Mouse (Mus musculus): ENCODE data around the gene Ggta1.

Ggta1 gene

DNA sequence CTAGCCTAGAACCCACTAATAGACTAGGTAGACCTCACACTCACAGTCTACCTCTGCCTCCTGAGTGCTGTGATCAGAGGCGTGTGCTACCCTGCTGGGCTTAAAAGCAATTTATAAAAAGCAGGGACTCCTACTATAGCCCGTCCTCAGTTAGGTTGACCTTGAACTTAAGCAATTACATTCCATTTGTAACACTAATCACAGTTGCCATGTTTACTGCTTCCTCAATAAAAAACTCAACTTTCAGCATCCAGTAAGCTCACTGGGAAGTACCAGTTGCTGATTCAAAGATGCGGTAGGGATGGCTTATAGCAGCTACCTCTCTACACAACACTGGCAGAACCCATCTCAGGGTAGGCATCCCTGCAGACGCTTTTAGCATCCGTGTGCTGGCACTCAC is 19.7 kb downstream of the Ggta1 start:
- in situ Hi-C loops (cut with MboI, MseI), result no loop called here

DNA sequence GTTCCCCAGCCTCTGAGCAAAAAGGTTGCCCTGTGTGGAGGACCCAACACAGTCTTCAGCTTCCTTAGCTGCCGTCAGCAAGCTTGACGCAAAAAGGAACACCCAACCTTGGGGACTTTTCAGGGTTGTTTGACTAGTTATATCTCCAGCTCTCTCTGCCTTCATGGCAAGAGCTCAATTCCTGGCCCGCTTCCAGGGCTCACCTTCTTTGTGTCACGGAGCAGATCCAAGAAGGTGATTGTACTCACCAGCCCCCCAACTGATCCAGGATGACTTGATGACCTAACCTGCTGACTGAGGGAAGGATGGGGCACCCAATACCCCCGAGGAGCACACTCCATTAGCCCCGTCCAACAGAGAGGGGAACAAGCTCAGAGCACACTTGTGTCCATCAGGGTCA is 21.0 kb downstream of the Ggta1 start:
- in situ Hi-C loops (cut with MboI, MseI), result no loop called here

DNA sequence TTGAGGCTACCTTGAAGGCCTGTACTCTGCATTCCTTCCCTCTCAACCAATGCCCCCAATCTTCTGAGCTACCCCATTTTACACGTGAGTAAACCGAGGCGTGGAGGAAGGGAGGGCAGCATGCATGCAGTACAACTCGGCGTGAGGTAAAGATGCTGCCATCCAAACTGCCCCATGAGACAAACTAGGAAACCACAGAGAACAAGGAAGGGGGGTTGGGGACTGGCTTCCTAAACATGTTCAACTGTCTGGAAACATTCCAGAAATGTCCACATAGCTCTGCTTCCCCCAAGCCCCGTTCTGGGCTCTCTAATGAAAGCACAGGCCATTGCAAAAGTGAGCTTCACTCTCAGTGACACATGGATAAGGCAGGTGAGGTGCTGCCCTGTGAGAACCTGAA is 21.6 kb downstream of the Ggta1 start:
- in situ Hi-C loops (cut with MboI, MseI), result no loop called here

DNA sequence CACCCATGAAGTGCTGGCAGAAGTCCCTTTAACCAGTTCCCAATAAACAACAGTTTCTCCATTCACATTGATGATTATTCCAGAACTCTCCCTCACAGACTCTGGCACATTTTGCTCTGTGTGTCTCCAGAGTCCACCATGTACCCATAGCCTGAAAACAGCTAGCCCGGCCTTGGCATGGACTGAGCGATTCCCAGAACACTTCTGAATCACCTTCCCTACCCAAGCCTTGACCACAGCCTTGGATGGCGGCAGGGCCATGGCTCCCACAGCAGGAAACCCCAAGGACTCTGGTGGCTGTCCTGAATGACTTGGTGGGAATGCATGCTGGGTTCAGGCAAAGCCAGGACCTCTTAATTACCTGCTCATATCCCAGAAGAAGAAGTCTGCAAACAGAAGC is 22.6 kb downstream of the Ggta1 start:
- in situ Hi-C loops (cut with MboI, MseI), result no loop called here

DNA sequence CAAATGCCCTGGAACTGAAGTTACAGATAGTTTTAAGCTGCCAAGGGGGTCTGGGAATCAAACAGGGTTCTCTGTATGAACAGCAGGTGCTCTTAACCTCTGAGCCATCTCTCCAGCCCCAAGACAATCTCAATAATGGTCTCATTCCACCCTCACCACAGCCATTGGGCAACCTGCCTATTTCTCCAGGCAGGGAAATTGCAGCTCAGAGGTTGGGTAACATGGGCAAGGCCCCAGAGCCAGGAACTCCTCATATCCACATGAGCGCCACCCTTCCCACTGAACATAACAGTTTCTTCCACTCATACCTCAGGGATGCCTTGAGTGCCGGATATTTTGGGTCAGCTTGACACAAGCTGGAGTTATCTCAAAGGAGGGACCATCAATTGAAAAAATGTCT is 25.2 kb downstream of the Ggta1 start:
- in situ Hi-C loops (cut with MboI, MseI), result no loop called here

DNA sequence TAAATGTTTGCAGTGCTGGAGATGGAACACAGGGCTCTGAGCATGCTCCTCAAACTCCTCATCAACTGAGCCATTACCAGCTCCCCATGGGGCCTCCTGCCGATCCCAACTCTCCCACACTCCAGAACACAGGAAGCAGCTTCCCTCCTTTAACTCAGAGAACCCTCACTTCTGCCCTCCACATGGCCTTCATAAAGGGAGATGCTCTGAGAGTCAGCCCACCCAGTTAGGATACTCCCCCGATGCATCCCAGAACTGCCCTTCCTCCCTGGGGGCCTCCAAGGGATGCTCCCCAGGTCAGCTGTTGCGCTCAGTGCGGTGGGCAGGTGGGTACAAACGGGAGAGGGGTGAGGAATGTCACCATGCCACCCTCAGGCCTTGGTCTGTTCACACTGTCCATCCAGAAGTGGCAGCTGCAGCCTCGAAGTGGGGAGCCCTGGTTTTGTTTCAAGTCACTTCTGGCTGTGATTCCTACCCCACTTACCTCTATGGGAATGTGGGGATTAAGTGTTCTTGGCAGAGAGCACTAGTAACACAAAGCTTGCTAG is 28.4 kb downstream of the Ggta1 start:
- in situ Hi-C loops (cut with MboI, MseI), result no loop called here

DNA sequence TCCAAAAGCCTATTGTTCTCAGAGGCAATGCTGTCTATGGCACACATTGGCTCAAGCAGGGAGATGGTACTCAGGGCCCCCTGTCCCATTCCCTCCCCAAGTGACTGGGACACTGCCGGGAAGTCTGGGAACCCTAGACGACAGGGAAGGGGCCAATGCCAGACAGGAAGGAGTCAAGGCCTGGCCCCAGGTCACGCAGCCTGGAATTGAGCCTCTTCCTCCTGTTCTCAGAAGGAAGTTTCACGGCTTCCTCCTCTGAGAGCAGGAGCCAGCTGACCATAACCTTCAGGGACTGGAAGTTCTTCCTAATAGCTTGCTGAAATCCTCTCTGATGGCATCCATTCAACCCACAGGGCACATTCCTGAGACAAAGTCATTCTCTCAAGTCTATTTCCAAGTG is 29.6 kb downstream of the Ggta1 start:
- in situ Hi-C loops (cut with MboI, MseI), result no loop called here

DNA sequence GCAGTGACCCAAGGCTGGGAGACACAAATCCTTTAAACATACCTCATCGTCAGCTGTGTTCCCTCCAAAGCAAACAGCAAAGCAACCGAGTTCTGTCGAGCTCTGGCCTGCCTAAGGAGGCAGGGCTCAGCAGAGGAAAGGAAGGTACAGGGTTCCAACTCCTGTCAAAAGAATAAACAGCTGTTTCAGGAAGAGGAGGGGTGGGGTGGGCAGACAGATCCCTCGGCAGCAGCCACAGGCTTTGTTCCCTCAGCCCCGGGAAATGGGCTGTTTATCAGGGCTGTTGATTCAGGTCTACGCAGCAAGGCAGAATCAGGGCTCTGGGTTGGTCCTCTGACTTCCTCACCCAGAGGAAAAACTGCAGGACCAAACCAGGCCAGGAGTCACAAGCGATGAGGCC is 30.6 kb downstream of the Ggta1 start:
- in situ Hi-C loops (cut with MboI, MseI), result no loop called here

DNA sequence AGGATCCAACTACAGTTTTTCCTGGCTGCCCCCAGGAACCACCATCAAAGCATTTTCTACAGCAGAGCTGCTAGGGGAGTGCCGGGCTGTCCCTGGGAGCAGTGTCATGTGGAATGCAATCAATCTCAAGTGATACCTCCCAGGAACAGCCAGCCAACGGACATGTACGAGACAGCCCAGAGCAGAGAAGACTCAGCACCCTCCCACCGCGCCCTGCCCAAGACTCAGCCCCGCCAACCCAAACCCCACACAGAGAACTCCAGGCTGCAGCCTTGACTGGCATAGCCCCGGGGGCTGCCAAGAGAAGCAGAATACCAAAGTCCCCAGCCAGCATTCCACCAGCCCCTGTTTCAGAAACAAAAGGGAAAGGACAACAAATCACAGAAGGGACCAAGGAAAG is 31.0 kb downstream of the Ggta1 start:
- in situ Hi-C loops (cut with MboI, MseI), result no loop called here

DNA sequence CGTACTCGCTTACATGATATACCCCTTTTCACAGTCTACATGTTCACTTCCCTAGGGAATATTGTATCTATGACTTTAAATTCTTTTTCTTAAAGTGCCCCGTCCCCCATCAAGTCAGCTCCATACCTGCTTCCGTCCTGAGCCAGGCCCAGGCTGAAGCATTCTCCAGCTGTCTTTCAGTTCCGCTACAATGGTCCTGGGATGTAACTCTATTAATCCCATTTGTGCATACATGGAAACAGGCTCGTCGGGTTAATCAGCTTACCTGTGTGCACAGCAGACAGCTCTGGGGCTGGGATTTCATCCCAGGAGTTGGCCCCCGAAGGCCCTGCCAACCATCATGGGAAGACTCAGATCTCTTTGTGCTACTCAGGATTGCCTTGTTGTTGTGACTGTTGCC is 32.2 kb downstream of the Ggta1 start:
- in situ Hi-C loops (cut with MboI, MseI), result no loop called here

DNA sequence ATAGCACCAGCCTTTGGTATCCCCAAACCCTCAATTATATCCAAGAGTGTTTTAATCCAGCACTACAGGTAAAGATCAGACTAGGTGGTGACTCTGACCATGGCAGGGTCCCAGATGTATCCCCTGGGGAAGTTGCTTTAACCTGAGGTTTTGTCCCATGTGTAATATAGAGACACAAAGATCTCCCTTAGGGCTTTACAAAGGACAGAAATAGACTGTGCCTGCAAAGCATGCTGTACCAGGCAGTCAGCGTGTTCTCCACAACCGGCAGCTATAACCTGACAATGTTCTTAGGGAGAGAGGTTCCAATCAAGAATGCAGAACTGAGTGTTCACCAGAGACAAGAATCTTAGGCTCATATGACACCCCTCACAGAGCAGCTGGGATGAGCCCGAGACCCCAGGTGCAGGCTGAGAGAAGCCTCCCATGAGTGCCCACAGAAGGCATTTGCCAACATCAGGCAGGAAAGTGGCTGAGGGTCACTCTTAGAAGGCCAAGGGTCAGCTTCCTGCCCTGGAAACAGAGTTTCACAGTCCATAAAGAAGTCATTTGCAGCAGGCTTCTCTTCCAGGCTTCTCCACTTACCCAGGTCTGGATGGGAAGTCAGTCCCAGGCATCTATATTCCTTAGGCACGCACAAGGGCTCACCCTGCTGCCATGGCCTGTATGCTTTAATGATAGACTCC is 34.3 kb downstream of the Ggta1 start:
- in situ Hi-C loops (cut with MboI, MseI), result no loop called here

DNA sequence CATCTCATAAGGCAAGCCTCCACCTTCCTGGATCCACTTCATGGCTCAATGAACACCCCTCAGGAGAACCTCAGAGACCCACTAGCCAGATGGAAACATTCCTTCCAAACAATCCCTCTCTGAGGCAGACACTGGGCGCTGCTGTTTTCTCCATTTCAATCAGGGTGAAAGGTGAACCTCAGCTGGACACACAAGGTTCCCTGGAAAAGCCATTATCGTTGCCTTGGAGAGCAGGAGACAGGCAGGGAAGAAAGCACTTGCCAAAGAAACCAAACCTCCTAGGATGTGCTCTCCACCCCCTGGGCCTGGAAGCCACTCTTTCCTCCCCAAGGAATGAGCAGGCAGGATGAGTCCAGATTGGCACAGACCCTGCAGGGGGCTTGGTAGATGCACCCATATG is 35.5 kb downstream of the Ggta1 start:
- in situ Hi-C loops (cut with MboI, MseI), result no loop called here

DNA sequence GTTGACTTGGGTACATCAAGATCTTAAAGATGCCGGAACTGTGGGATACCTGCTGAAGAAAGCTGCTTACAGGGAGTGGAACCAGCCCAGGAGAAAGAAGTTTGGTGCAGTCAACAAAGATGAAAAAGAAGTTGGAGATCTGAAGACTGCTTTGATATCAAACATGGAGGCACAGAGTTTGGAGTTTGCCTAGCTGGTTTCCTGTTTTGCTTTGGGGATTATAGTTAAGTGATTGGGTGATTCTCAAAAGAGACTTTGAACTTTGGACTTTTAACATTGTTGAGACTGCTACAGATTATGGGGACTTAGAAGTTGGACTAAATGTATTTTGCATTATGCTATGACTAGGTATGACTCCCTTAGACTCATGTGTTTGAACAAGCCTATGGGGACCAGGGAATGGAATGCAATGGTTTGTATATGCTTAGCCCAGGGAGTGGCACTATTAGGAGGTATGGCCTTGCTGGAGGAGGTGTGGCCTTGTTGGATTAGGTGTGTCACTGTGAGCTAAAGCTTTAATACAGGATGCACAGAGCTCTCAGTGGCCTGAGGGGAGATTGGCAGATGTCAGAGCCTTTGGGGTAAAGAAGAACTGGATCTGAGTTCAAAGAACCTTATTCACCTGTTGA is 39.2 kb downstream of the Ggta1 start:
- in situ Hi-C loops (cut with MboI, MseI), result no loop called here

DNA sequence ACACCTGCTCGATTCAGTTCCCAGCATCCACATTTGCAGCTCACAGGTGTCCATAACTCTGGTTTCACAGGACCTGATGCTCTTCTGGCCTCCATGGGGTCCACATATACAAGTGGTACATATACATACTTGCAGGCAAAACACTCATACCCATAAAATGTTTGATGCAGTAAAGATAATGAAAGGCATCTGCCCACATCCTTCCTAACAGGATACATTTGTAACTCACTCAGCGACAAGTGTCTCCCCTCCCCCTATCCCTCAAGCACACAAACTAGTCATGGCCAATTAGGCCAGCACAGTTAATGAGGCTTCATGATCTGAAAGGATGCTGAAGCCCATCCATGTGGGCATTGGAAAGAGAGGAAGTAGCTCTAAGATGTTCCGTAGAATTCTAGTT is 40.6 kb downstream of the Ggta1 start:
- in situ Hi-C loops (cut with MboI, MseI), result no loop called here

DNA sequence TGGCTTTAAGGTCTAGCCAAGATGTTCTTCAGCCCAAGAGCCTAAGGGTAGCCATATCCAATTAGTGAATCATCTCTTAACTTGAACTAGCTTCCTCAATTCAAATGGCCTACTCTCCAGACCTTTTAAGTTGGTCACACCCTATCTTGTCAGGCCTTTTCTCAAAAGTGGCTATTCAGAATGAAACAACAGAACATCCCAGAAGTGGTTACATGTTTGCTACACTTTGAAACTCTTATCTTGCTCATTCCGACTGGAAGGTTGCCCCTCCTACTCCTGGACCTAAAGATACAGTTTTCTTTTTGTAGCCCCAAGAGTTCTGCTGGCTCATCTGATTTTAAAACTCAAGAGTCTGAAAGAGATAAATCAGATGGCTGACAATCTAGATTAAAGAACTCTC is 42.4 kb downstream of the Ggta1 start:
- in situ Hi-C loops (cut with MboI, MseI), result no loop called here

DNA sequence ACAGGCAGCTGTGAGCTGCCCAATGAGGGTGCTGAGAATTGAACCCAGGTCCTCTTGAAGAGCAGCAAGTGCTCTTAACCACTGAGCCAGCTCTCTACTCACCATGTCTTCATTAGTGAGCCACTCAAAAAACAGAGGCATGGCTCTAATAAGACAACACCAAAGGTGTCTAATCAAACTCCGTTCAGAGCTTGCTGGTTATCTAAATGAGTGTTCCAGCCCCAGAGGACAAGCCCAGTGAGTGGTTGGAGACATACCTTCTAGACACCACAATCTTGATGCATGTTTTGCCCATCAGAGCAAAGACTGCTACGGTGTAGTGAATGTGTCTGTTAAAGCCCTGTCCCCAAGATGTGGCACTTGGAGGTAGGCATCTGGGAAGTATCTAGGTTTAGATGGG is 43.4 kb downstream of the Ggta1 start:
- in situ Hi-C loops (cut with MboI, MseI), result no loop called here

DNA sequence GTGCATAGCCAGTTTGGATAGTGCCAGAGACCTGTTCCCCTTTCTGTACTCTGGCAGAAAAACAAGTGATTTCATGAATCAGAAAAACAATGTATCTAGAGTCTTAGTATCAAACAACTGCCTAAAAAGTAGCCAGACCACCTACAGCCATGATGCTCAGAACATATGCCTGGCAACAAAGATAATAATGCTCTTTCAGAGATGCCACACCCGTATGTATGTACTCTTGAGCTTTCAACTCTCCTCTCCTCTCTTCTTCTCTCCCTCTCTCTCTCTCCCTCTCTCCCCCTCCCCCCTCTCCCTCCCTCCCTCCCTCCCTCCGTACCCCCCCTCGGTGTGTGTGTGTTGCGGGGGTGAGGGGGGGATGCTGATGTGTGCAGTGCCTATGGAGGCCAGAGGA is 43.8 kb downstream of the Ggta1 start:
- in situ Hi-C loops (cut with MboI, MseI), result no loop called here

DNA sequence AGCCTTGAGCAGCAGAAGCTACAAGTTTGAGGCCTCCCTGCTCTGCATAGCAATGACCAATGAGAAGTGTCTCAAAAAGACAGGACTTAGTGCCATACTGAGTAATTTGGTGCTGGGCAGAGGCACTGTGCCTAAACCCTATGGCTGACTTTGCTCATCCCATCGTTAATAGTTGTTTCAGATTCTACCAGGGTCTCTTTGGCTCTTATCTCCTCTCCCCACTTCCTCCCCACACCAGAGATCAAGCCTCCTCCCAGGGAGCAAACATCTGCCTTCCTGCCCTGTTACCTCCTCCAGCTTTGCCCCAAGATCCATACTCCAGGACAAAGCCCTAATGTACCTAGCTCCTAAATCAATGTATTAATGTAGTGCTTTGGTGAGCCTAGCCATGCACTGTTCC is 45.8 kb downstream of the Ggta1 start:
- in situ Hi-C loops (cut with MboI, MseI), result no loop called here

DNA sequence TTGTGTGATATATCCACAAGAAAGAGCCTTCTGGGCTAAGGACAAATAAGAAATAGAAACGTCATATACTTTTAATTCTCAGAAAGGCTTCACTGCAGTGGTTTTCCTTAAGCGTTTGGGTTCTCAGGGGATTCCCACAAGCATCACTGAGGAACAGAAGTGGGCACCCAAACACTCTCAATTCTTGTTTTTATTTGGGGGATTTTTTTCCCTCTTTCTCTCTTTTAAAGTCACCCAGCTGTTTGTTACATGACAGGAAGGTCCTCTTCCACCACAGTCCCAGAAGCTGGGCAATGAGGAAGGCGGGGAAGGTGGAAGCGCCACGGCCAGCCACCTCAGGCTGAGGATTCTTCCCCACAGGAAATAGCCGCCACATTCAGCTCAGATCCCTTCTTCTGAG is 46.6 kb downstream of the Ggta1 start:
- in situ Hi-C loops (cut with MboI, MseI), result no loop called here

DNA sequence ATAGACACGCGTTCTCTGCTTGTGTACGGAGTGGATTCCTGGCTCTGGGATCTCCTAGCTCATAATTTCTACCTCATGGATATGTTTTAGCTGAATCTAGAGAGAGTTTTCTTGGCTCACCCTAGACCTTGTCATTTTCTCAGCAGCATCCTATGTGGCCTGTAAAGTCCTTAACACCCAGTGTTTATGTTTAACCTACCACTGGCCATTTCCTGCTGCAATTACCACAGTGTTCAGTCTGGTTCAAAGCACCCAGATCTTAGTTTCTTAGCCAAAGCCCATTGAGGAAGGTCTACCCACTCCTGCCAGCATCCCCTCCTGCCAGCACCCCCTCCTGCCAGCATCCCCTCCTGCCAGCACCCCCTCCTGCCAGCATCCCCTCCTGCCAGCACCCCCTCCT is 50.2 kb downstream of the Ggta1 start:
- in situ Hi-C loops (cut with MboI, MseI), result no loop called here

DNA sequence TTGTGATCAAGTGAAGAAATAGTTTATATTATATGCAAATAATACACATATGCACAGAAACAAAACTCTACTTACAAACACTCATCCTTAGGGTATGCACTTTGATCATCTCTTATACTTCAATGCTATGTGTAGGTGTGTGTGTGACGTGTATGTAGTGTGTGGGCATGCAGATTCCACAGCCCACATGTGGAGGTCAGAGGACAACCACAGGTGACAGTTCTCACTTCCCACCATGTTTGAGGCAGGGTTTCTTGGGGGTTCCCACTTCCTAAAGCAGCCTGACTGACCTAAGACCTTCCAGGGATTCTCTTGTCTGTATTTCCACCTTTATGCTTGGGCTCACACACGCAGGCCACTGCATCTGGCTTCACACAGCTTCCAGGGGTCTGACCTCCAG is 50.8 kb downstream of the Ggta1 start:
- in situ Hi-C loops (cut with MboI, MseI), result no loop called here

DNA sequence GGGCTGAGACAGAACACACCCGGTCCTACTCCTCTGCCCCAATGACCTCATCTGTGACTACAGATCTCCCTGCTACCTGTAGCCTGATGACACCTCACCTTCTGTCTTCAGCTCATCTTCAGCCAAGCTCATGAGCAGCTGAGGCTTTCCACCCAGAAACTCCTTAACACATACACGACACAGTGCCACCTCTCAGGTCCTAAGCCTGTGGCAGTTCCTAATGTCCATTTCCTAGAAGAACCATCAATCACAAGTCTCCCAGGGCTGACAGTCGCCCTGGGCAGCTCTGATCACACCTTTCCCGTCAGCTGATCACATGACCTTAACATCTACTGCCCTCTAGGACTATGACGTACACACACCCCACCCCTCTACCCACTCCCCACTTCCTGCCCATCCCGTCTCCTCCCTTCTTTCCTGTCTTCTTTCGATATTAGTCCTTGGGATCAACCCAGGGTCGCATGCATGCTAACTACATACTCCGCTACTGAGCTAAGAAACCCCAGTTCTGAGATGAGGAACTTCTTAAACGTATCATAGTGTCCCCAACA is 51.3 kb downstream of the Ggta1 start:
- in situ Hi-C loops (cut with MboI, MseI), result no loop called here

DNA sequence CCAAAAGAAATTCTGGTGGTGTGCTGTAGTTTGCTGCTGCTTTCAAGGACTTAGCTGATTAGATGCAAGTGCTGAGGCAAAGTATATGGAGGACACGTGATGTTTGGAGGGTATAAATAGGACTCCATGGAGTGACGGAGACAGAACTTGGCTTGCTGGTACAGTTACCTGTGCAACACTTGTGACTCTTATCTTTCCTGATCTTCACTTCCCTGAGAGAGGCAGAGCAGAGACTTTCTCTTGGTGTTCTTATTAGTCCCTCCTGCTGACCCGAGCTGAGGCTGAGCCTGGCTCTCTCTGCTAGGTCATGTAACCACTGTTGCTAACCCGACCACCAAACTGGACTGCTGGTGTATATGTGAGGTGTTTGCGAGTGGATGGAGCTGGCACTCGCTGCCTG is 53.6 kb downstream of the Ggta1 start:
- in situ Hi-C loops (cut with MboI, MseI), result no loop called here
